Mouse (Mus musculus) cerebellum, adult 2 months (tissue): Measurements from ENCODE around the gene Slc22a6. TPM values are rescaled to one million over a fixed set of nuclear protein-coding genes. Genes with fewer than 3 reads are reported as not detected.

ENCODE experiments used
- DNase-seq, 2 experiments: peaks; one replicate each; pipeline ENCODE4 v3.0.0; 2021
- H3K27ac ChIP-seq: fragments of 200-500 bp; 2 replicates; pipeline ENCODE4 v1.5.1; 2012; ENCODE audit warnings: low read length, control low read depth, inconsistent platforms; ENCODE audit not compliant: insufficient read depth
- H3K27me3 ChIP-seq: fragments of 200-500 bp; 2 replicates; pipeline ENCODE4 v1.6.1; 2012; ENCODE audit warnings: inconsistent platforms, mild to moderate bottlenecking, low read length, moderate library complexity; ENCODE audit not compliant: control insufficient read depth, insufficient read depth
- H3K4me1 ChIP-seq: fragments of 200-500 bp; 2 replicates; pipeline ENCODE4 v1.6.1; 2011; ENCODE audit warnings: low read length; ENCODE audit not compliant: control insufficient read depth, insufficient read depth
- H3K4me3 ChIP-seq: fragments of 200-500 bp; replicated peaks from 2 replicates; pipeline ENCODE3; 2011; ENCODE audit warnings: mild to moderate bottlenecking, low read depth, low read length, control low read depth; ENCODE audit not compliant: insufficient read depth
- CTCF ChIP-seq: fragments of 200-500 bp; IDR thresholded peaks from 2 replicates; pipeline ENCODE4 v1.5.1; 2011; ENCODE audit warnings: low read depth, mild to moderate bottlenecking, control low read depth, low read length, moderate library complexity, borderline replicate concordance; ENCODE audit not compliant: insufficient read depth
- POLR2A ChIP-seq: fragments of 200-500 bp; IDR thresholded peaks from 2 replicates; pipeline ENCODE4 v1.6.1; 2011; ENCODE audit warnings: low read length, control low read depth, borderline replicate concordance; ENCODE audit not compliant: insufficient read depth
- WGBS: fragments of 180-500 bp; shearing (Covaris S2); methylation state at CpG from one replicate; pipeline ENCODE4 v1.1.7; 2018; 5-methylcytosine and 5-hydroxymethylcytosine counted together
- polyA plus RNA-seq: library from polyadenylated mRNA; depleted of rRNA; stranded (reverse); fragments of >200 nt; gene quantifications from 2 replicates; pipeline ENCODE4 v1.2.3, GENCODE M21; 2012

The Slc22a6 gene
- polyA plus RNA-seq, 1 experiment, result 2.5 TPM

DNA sequence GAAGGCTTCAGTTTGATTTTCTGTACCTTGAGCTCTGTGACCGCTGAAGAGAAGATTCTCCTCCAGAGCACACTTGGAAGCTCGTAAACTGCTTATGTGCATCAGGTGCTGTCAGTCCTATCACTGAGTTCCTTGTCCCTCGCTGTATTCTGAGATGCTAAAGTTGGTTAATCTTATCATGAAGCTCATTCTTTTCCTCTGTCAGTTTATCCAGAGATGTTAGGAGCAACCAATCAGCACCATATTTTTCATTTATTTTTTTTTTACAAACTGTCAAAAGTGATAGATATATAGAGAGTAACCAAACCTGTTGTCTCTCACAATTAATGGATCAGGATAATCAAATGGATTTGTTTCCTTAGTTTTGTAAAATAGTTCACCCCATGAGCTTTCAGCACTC is 32.5 kb upstream of the Slc22a6 start:
- no peak for DNase-seq
- Histone ChIP-seq H3K27me3 (no peaks in the 10 kb centered on the region), H3K27ac (no peak overlapping the region), H3K4me1 (no peaks in the 10 kb centered on the region), H3K4me3 (no peak overlapping the region)
- WGBS, result 88% methylated on average over 3 of the region's 3 CpGs
- no peak for TF ChIP-seq CTCF
- TF ChIP-seq POLR2A, result no peak

DNA sequence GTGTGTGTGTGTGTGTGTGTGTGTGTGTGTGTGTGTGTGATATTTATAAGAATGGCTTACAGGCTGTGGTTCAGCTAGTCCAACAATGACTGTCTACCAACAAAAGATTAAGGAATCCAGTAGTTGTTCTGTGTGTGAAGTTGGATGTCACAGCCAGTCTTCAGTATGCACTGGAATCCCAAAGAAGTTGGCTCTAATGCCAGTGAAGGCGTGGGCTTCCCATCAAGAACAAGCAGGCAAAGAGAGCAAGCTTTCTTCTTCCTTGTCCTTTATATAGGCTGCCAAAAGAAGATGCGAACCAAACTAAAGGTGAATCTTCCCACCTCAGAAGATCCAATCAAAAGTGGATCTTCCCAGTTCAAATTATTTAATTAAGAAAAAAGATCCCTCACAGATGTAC is 31.9 kb upstream of the Slc22a6 start:
- TF ChIP-seq CTCF (no peak), POLR2A (no peak)
- Histone ChIP-seq H3K27ac (no peak overlapping the region), H3K4me1 (no peaks in the 10 kb centered on the region), H3K4me3 (no peak overlapping the region), H3K27me3 (no peaks in the 10 kb centered on the region)
- 76% methylated on average over 2 of the region's 2 CpGs for WGBS
- no peak for DNase-seq

DNA sequence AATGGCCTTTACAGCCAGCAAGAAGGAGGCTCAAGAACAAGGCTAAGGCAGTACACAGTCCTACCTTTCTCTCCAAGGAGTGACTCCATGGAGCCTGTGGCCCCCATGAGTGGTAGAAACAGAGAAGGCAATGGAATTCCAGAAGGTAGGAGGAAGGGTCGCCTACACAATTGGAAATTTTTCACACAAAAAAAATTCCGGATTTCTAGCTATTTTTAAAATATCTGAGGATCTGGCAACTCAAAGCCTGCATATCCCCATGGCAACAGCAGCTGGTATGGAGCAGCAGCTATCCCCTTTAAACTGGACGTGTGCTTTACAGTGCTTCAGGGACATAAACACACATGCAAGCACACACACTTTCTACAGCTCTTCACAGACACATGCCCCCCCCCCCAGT is 31.5 kb upstream of the Slc22a6 start:
- Histone ChIP-seq H3K27ac (no peak overlapping the region), H3K27me3 (no peaks in the 10 kb centered on the region), H3K4me1 (no peaks in the 10 kb centered on the region), H3K4me3 (no peak overlapping the region)
- no peak for DNase-seq
- WGBS, result 53% methylated on average over 3 of the region's 3 CpGs
- TF ChIP-seq POLR2A (no peak), CTCF (no peak)

GRCm38 (mm10) chr19:8587315-8587714 is 30.5 kb upstream of the Slc22a6 start:
- TF ChIP-seq CTCF (no peak), POLR2A (no peak)
- 63% methylated on average over 1 of the region's 1 CpGs for WGBS
- Histone ChIP-seq H3K27ac (no peak overlapping the region), H3K27me3 (no peaks in the 10 kb centered on the region), H3K4me1 (no peaks in the 10 kb centered on the region), H3K4me3 (no peak overlapping the region)
- DNase-seq, result no peak

- 56% methylated on average over 8 of the region's 8 CpGs for WGBS
- DNase-seq, result no peak
- Histone ChIP-seq H3K27me3 (no peaks in the 10 kb centered on the region), H3K4me1 (no peaks in the 10 kb centered on the region), H3K4me3 (no peak within 1 kb of the TSS), H3K27ac (no peak within 1 kb of the TSS)
- TF ChIP-seq CTCF, result no peak
- no peak for TF ChIP-seq POLR2A
Measured at GRCm38 (mm10) chr19:8590954-8591353, 26.9 kb upstream of the Slc22a6 start, which contains the start of gene Slc22a8. Gene Slc22a8 (plus strand): TSS chr19:8591254.

DNA sequence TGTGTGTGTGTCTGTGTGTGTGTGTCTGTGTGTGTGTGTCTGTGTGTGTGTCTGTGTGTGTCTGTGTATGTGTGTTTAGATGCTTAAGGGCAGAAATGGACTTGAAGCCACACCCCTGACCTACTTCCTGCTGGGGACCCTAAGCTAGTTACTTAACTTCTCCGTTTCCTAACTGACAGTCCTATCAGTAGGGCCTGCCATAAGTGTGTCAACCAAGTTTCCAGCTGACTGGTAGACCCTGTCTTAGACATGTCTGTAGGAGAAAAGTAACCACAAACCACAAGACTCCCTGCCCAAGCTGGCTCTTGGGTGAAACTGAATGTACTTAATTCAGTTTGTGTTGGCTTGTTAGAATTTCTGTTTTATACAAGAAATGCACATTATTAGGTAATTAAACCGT is 25.7 kb upstream of the Slc22a6 start:
- Histone ChIP-seq H3K27ac (no peak overlapping the region), H3K4me3 (no peak overlapping the region)

DNA sequence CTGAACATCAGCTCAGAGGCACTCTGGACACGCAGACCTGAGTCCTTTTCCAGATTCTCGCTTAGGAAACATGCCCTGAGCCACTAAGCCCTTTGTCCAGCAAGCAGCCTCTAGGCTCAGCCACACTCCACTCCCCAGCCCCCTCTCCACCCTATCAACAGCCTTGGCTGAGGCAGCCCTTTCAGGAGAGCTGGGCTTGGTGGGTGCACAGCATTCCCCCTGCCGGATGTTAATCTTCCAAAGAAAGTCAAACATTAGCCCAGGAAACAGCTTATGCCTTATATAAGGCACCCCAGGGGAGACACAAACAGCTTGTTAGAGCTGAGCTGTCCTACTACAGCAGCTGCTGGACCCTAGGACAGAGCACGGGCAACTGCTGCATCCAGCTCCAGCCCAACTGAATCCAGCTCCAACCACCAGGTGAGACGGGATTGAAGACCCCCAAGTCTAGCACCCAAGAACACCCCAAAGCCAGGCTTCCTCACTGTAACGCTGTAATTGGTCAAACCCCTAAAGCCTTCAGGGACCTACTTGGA is 24.9 kb upstream of the Slc22a6 start:
- WGBS, result 73% methylated on average over 6 of the region's 6 CpGs
- no peak for DNase-seq
- TF ChIP-seq POLR2A (no peak), CTCF (no peak)
- no peaks in the 10 kb centered on the region for H3K27me3 ChIP-seq
- H3K4me1 ChIP-seq, result no peaks in the 10 kb centered on the region
- no peak overlapping the region for H3K4me3 ChIP-seq
- H3K27ac ChIP-seq, result no peak overlapping the region

More for the DNA sequence above, 25.7 kb upstream of the Slc22a6 start:
- TF ChIP-seq POLR2A, result no peak
- TF ChIP-seq CTCF, result no peak
- no peak for DNase-seq
- WGBS, result 62% methylated on average over 2 of the region's 2 CpGs
- Histone ChIP-seq H3K27me3 (no peaks in the 10 kb centered on the region), H3K4me1 (no peaks in the 10 kb centered on the region)

DNA sequence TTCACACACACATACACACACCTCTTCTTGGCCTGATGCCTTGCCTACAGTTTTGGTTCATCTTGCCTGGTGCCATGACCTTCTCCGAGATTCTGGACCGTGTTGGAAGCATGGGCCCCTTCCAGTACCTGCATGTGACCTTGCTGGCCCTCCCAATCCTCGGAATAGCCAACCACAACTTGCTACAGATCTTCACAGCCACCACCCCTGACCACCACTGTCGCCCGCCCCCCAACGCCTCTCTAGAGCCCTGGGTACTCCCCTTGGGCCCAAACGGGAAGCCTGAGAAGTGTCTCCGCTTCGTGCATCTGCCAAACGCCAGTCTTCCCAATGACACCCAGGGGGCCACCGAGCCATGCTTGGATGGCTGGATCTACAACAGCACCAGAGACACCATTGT is 24.0 kb upstream of the Slc22a6 start:
- no peaks in the 10 kb centered on the region for H3K27me3 ChIP-seq
- no peak for DNase-seq

More for the DNA sequence above, 24.0 kb upstream of the Slc22a6 start:
- 77% methylated on average over 11 of the region's 11 CpGs for WGBS
- Histone ChIP-seq H3K4me3 (no peak overlapping the region), H3K4me1 (no peaks in the 10 kb centered on the region), H3K27ac (no peak overlapping the region)
- TF ChIP-seq POLR2A (no peak), CTCF (no peak)
